Mouse (Mus musculus): ENCODE results near the gene Gm9603.
"Not testable (repeated sequence)": the region's sequence is repeated elsewhere in the genome, so short reads cannot be mapped to it uniquely, and the experiment has no call there.

Gene Gm9603

DNA sequence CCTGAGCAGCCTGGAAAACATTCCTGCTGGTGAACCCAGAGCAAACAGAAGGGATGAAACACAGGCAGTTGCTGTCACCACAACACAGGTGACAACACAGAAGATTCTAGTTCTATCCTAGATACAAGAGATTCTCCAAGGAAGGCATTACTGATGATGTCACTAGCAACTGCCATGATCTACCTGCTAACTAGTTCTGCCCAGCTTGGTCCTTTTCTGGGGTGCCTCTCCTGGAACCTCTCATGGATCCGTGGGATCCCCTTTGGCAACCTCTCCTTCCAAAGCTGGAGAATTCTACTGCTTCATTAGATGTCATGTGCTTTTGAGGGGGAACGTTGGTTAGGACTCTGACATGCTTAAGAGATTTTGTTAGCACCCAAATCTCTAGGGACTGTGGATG is at the start of gene Gm9603:
Gene Gm9603 (minus strand): TSS at position 101 of the 400 bp plus-strand sequence.
- not testable (repeated sequence) for DNase-seq

DNA sequence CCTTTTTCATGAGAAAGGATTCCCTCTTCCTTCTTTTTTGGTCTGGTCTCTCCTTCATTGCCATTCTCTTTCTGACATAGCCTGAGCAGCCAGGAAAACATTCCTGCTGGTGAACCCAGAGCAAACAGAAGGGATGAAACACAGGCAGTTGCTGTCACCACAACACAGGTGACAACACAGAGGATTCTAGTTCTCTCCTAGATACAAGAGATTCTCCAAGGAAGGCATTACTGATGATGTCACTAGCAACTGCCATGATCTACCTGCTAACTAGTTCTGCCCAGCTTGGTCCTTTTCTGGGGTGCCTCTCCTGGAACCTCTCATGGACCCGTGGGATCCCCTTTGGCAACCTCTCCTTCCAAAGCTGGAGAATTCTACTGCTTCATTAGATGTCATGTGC is 54.3 kb downstream of the Gm9603 start, which contains the start of gene Gm8265:
Gene Gm8265 (minus strand): TSS at position 101 of the 400 bp plus-strand sequence.
- DNase-seq: not testable (repeated sequence)
